Mouse (Mus musculus): ENCODE data around the gene Foxj2. TPM values are rescaled to one million over a fixed set of nuclear protein-coding genes. Genes with fewer than 3 reads are reported as not detected.

Foxj2 gene
- total and polyA plus RNA-seq, 2 experiments = 1.7 to 3.3 TPM

GRCm38 (mm10) chr6:122781167-122781566, 38.5 kb upstream of the Foxj2 start:
- TF ChIP-seq CTCF (IDR thresholded peaks at IDR 0.05; ENCODE audit: low read depth, low read length) (no peak), POLR2A (IDR thresholded peaks at IDR 0.05; ENCODE audit: extremely low read depth, insufficient read depth, low read length) (no peak)
- no peaks in the 10 kb centered on the region for H3K27me3 ChIP-seq (ENCODE audit: control insufficient read depth, insufficient read depth, low read length)
- H3K4me1 ChIP-seq (ENCODE audit: control insufficient read depth, insufficient read depth, low read length) = peaks cover 3% of the 10 kb centered on the region; the same call in 1 of the 2 replicates
- WGBS = 14% methylated on average over 4 of the region's 4 CpGs
- H3K9ac ChIP-seq (ENCODE audit: low read depth, low read length) = no peak overlapping the region
- H3K27ac ChIP-seq (replicated peaks; ENCODE audit: insufficient read depth, low read depth, low read length) = no peak overlapping the region
- peak; percentile 66 for DNase-seq (ENCODE audit: extremely low read depth, low read depth, low spot score)
- no peak overlapping the region for H3K4me3 ChIP-seq (ENCODE audit: insufficient read depth, low read depth, low read length)
- H3K79me2 ChIP-seq (ENCODE audit: control insufficient read depth, insufficient read depth, low read length) = no peaks in the 10 kb centered on the region
- no peaks in the 10 kb centered on the region for H3K36me3 ChIP-seq (ENCODE audit: control insufficient read depth, insufficient read depth, low read length)

GRCm38 (mm10) chr6:122782164-122782563, 37.5 kb upstream of the Foxj2 start:
- 10% methylated on average over 3 of the region's 3 CpGs for WGBS
- no peaks in the 10 kb centered on the region for H3K79me2 ChIP-seq (ENCODE audit: control insufficient read depth, insufficient read depth, low read length)
- no peak overlapping the region for H3K27ac ChIP-seq (replicated peaks; ENCODE audit: insufficient read depth, low read depth, low read length)
- peak; percentile 44 for DNase-seq (ENCODE audit: extremely low read depth, low read depth, low spot score)
- TF ChIP-seq CTCF (IDR thresholded peaks at IDR 0.05; ENCODE audit: low read depth, low read length) (no peak), POLR2A (IDR thresholded peaks at IDR 0.05; ENCODE audit: extremely low read depth, insufficient read depth, low read length) (no peak)
- H3K27me3 ChIP-seq (ENCODE audit: control insufficient read depth, insufficient read depth, low read length) = no peaks in the 10 kb centered on the region
- no peaks in the 10 kb centered on the region for H3K36me3 ChIP-seq (ENCODE audit: control insufficient read depth, insufficient read depth, low read length)
- H3K4me3 ChIP-seq (ENCODE audit: insufficient read depth, low read depth, low read length) = no peak overlapping the region
- H3K9ac ChIP-seq (ENCODE audit: low read depth, low read length) = no peak overlapping the region
- H3K4me1 ChIP-seq (ENCODE audit: control insufficient read depth, insufficient read depth, low read length) = peaks cover 3% of the 10 kb centered on the region; the same call in 1 of the 2 replicates

- Histone ChIP-seq H3K27me3 (ENCODE audit: control insufficient read depth, insufficient read depth, low read length) (no peaks in the 10 kb centered on the region), H3K27ac (replicated peaks; ENCODE audit: insufficient read depth, low read depth, low read length) (no peak overlapping the region), H3K79me2 (ENCODE audit: control insufficient read depth, insufficient read depth, low read length) (no peaks in the 10 kb centered on the region), H3K9ac (ENCODE audit: low read depth, low read length) (no peak overlapping the region), H3K4me1 (ENCODE audit: control insufficient read depth, insufficient read depth, low read length) (peaks cover 3% of the 10 kb centered on the region; the same call in 1 of the 2 replicates), H3K4me3 (ENCODE audit: insufficient read depth, low read depth, low read length) (no peak overlapping the region), H3K36me3 (ENCODE audit: control insufficient read depth, insufficient read depth, low read length) (no peaks in the 10 kb centered on the region)
- TF ChIP-seq CTCF (IDR thresholded peaks at IDR 0.05; ENCODE audit: low read depth, low read length) (no peak), POLR2A (IDR thresholded peaks at IDR 0.05; ENCODE audit: extremely low read depth, insufficient read depth, low read length) (no peak)
- no peak for DNase-seq (ENCODE audit: extremely low read depth, low read depth, low spot score)
- whole genome bisulfite sequencing = 98% methylated on average over 3 of the region's 3 CpGs
Observed at GRCm38 (mm10) chr6:122784866-122785265, 34.8 kb upstream of the Foxj2 start.

- Histone ChIP-seq H3K4me3 (ENCODE audit: insufficient read depth, low read depth, low read length) (no peak overlapping the region), H3K27ac (replicated peaks; ENCODE audit: insufficient read depth, low read depth, low read length) (no peak overlapping the region), H3K27me3 (ENCODE audit: control insufficient read depth, insufficient read depth, low read length) (no peaks in the 10 kb centered on the region), H3K9ac (ENCODE audit: low read depth, low read length) (no peak overlapping the region), H3K4me1 (ENCODE audit: control insufficient read depth, insufficient read depth, low read length) (peaks cover 3% of the 10 kb centered on the region; the same call in 1 of the 2 replicates), H3K36me3 (ENCODE audit: control insufficient read depth, insufficient read depth, low read length) (no peaks in the 10 kb centered on the region), H3K79me2 (ENCODE audit: control insufficient read depth, insufficient read depth, low read length) (no peaks in the 10 kb centered on the region)
- WGBS = 37% methylated on average over 5 of the region's 5 CpGs
- DNase-seq (ENCODE audit: extremely low read depth, low read depth, low spot score) = peak; percentile 35
- TF ChIP-seq CTCF (IDR thresholded peaks at IDR 0.05; ENCODE audit: low read depth, low read length) (peak; percentile 43), POLR2A (IDR thresholded peaks at IDR 0.05; ENCODE audit: extremely low read depth, insufficient read depth, low read length) (no peak)
Observed at GRCm38 (mm10) chr6:122786275-122786674, 33.4 kb upstream of the Foxj2 start.

DNA sequence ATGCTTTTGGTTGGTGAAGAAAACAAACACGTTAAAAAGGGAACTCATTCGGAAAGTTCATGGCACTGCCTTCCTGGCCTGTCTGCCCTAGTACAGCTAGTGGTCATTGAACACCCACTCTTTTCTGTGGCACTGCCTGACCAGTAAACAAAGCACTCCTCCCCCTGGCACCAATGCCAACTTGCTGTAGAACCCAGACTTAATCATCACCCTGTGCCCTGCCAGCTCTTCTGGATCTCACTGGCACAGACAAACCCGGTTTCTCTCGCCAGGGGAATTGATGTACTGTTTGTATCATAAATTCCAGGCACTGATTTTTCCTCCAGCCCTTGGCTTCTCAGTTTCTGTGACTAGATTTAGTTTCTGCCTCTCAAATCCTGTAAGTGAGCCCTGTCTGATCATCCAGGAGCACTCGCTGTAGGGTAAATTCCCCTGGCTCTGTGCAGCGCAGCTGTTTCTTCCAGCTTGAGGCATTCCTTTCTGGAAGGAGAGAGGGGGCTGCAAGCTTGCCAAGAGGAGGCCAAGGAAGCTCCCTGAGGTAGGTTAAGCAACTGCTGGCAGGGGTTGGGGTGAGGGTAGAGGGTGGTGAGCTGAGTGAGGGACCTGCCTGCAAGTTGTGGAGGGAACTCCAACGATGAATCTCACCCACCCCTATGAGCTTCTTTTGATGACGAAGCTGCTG, 24.3 kb upstream of the Foxj2 start:
- WGBS = 48% methylated on average over 8 of the region's 8 CpGs
- TF ChIP-seq POLR2A (IDR thresholded peaks at IDR 0.05; ENCODE audit: extremely low read depth, insufficient read depth, low read length) (no peak), CTCF (IDR thresholded peaks at IDR 0.05; ENCODE audit: low read depth, low read length) (no peak)
- Histone ChIP-seq H3K4me3 (ENCODE audit: insufficient read depth, low read depth, low read length) (no peak overlapping the region), H3K27ac (replicated peaks; ENCODE audit: insufficient read depth, low read depth, low read length) (no peak overlapping the region), H3K79me2 (ENCODE audit: control insufficient read depth, insufficient read depth, low read length) (no peaks in the 10 kb centered on the region), H3K27me3 (ENCODE audit: control insufficient read depth, insufficient read depth, low read length) (no peaks in the 10 kb centered on the region), H3K4me1 (ENCODE audit: control insufficient read depth, insufficient read depth, low read length) (no peaks in the 10 kb centered on the region), H3K36me3 (ENCODE audit: control insufficient read depth, insufficient read depth, low read length) (no peaks in the 10 kb centered on the region), H3K9ac (ENCODE audit: low read depth, low read length) (no peak overlapping the region)
- peak; percentile 39 for DNase-seq (ENCODE audit: extremely low read depth, low read depth, low spot score)
